Comparison of ENCODE assay signal across 19 mouse cellular contexts in the genomic region with DNA sequence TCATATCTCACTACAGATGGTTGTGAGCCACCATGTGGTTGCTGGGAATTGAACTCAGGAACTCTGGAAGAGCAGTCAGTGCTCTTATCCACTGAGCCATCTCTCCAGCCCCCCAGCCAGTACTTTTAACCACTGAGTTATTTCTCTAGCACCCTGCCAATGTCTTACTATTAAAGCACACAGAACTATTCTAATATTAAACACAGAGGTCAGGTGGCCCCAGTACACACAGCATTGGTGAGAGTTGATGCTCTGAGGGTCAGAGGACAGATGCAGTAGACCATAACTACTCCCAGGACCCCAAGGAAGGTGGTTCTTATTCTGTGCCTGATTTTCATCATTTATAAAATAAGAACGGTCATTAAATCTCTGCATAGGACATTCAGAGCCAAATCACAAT. TPM values are rescaled to one million over a fixed set of nuclear protein-coding genes. Genes with fewer than 3 reads are reported as not detected.
A peak's percentile ranks its signal among the peaks of the same experiment; 100 is the strongest.
DNase-seq lines count a peak whose midpoint lies in the region; TF ChIP-seq lines count a peak whose summit lies in the region.
"Had no signal": no experiment of that assay in that cellular context is flagged by ENCODE, and none has a peak within 500 bp of the region (broad histone marks: within the 10 kb centered on the region; RNA-seq: fewer than 3 reads in every experiment).

No protein-coding gene starts in this region.

- TF ChIP-seq POLR2A in kidney, adult 2 months (IDR thresholded peaks at IDR 0.05; ENCODE audit: low read depth, low read length): no peak
- TF ChIP-seq POLR2A in liver, adult 2 months (IDR thresholded peaks at IDR 0.05; ENCODE audit: extremely low read depth, insufficient read depth, low read length): no peak

- H3K4me1 ChIP-seq in kidney, adult 2 months (ENCODE audit: control insufficient read depth, insufficient read depth, low read length): peaks cover 21% of the 10 kb centered on the region
- H3K4me1 ChIP-seq in liver, adult 2 months (ENCODE audit: control insufficient read depth, insufficient read depth, low read length): peaks cover 16% of the 10 kb centered on the region

- TF ChIP-seq CTCF in kidney, adult 2 months (conservative IDR thresholded peaks at IDR 0.05; ENCODE audit: insufficient read depth, insufficient read length, low read depth, low read length): no peak
- TF ChIP-seq CTCF in liver, adult 2 months (IDR thresholded peaks at IDR 0.05; ENCODE audit: low read depth, low read length): no peak

- H3K4me3 ChIP-seq in kidney, adult 2 months (ENCODE audit: insufficient read depth, low read depth, low read length): no peak overlapping the region
- peak overlapping the region; percentile 17 for H3K4me3 ChIP-seq in liver, adult 2 months (ENCODE audit: insufficient read depth, low read depth, low read length)

- WGBS in kidney, adult 2 months: 40% methylated on average over 1 of the region's 1 CpGs
- 86% methylated on average over 1 of the region's 1 CpGs for WGBS in liver, adult 2 months

- no peaks in the 10 kb centered on the region for H3K27me3 ChIP-seq in kidney, adult 2 months (replicated peaks; ENCODE audit: control insufficient read depth, insufficient read depth, low read length)
- no peaks in the 10 kb centered on the region for H3K27me3 ChIP-seq in liver, adult 2 months (ENCODE audit: control insufficient read depth, insufficient read depth, low read length)
- H3K27me3 ChIP-seq: CH12.LX, Patski had no signal

- peaks cover 3% of the 10 kb centered on the region; the same call in 1 of the 2 replicates for H3K79me2 ChIP-seq in liver, adult 2 months (ENCODE audit: control insufficient read depth, insufficient read depth, low read length)

- H3K36me3 ChIP-seq in kidney, adult 2 months (ENCODE audit: control insufficient read depth, insufficient read depth, low read length): no peaks in the 10 kb centered on the region
- H3K36me3 ChIP-seq in liver, adult 2 months (ENCODE audit: control insufficient read depth, insufficient read depth, low read length): no peaks in the 10 kb centered on the region
- H3K36me3 ChIP-seq: G1E had no signal

- DNase-seq in kidney, adult 2 months: peak; percentile 50
- no peak for DNase-seq in kidney, adult 18-20 months
- DNase-seq in kidney, adult 9 months: peak; percentile 62
- no peak for DNase-seq in kidney, postnatal 14 days
- no peak for DNase-seq in liver, adult 2 months (ENCODE audit: extremely low read depth, low read depth, low spot score)
- no peak for DNase-seq in liver
- DNase-seq: adrenal gland, adult 2 months; adrenal gland, adult 8-10 months; adrenal gland, postnatal 10 days; adrenal gland, postnatal 14 days; adrenal gland, postnatal 25 days; adrenal gland, postnatal 36 days; B cell, adult 2 months; cerebellum, adult 11 months; cerebellum, adult 11-12 months; cerebellum, adult 18-20 months had no signal

- H3K9ac ChIP-seq in liver, adult 2 months (ENCODE audit: low read depth, low read length): peak overlapping the region; percentile 51

- peak overlapping the region; percentile 91 for H3K27ac ChIP-seq in kidney, adult 2 months (ENCODE audit: insufficient read depth, low read depth, low read length)
- peak overlapping the region; percentile 83 for H3K27ac ChIP-seq in liver, adult 2 months (replicated peaks; ENCODE audit: insufficient read depth, low read depth, low read length)

RNA-seq across cellular contexts. Expression of a gene that starts 13.3 kb away (rescaled TPM):
- 38.6 and 47.8 TPM in 2 replicates for polyA plus RNA-seq in kidney, adult 2 months (2012; rRNA removed)
- 5.0 and 7.9 TPM in 2 replicates for total RNA-seq in liver, adult 2 months (2014; rRNA removed)
- 17.5 and 18.7 TPM in 2 replicates for polyA plus RNA-seq in liver, adult 2 months (2012; rRNA removed)

RNA-seq across cellular contexts. Expression of a gene that starts 48.7 kb away (rescaled TPM):
- 65.7 and 66.6 TPM in 2 replicates for polyA plus RNA-seq in kidney, adult 2 months (2012; rRNA removed)
- total RNA-seq in liver, adult 2 months (2014; rRNA removed): 252 and 306 TPM in 2 replicates
- 212 and 246 TPM in 2 replicates for polyA plus RNA-seq in liver, adult 2 months (2012; rRNA removed)

Comparison
In these comparisons a context has a peak if more than half of its experiments do, and no peak if none do; other contexts are left out.
1. DNase-seq: peak in kidney, adult 2 months (single experiment) and kidney, adult 9 months (single experiment); none in kidney, adult 18-20 months (single experiment), kidney, postnatal 14 days (single experiment), liver, adult 2 months (single experiment) and liver (single experiment).